Mouse (Mus musculus) brain, embryonic 14.5 days (tissue): ENCODE results near the gene Slc18a2.

ENCODE experiments used
- CTCF ChIP-seq: fragments of 200-500 bp; IDR thresholded peaks from 2 replicates; pipeline ENCODE4 v1.5.1; 2012; ENCODE audit warnings: inconsistent platforms, mild to moderate bottlenecking, moderate library complexity, borderline replicate concordance; ENCODE audit not compliant: insufficient read depth, insufficient read length; ENCODE audit errors: extremely low read depth
- POLR2A ChIP-seq: fragments of 200-500 bp; IDR thresholded peaks from 2 replicates; pipeline ENCODE4 v1.6.1; 2012; ENCODE audit warnings: mild to moderate bottlenecking, inconsistent platforms, borderline replicate concordance; ENCODE audit not compliant: poor library complexity, insufficient read depth, insufficient read length, severe bottlenecking; ENCODE audit errors: extremely low read depth

- TF ChIP-seq CTCF (no peak), POLR2A (no peak)
These were observed 39.6 kb upstream of the Slc18a2 start for GRCm38 (mm10) chr19:59221131-59221530.
